Mouse (Mus musculus): ENCODE measurements at regions not wholly inside any gene's neighbourhood (a gene's known extent, or its start where the extent isn't known, plus 50 kb on each side); places are given as distances from the start of the nearest gene placed in this dataset.

- TF ChIP-seq POLR2A (IDR thresholded peaks at IDR 0.05; ENCODE audit: insufficient read length, low read depth) (no peak), MYOD1 (IDR thresholded peaks at IDR 0.05; ENCODE audit: control insufficient read depth in 1 of 3, insufficient read length in 2 of 3, low read depth in 2 of 3) (no peak), MAX (IDR thresholded peaks at IDR 0.05; ENCODE audit: low read depth) (no peak), REST (IDR thresholded peaks at IDR 0.05; ENCODE audit: insufficient read depth, insufficient read length) (no peak)
Observed at GRCm38 (mm10) chr1:184493811-184494210, 238.6 kb downstream of the Hlx start.
